Mouse (Mus musculus) E14TG2a.4 (cell line): Measurements from ENCODE around the gene Fbxo30.

ENCODE experiments used
- CTCF ChIP-seq: conservative IDR thresholded peaks from 2 replicates; pipeline ENCODE4 v1.5.1; 2014; ENCODE audit warnings: low read length
- POU5F1 ChIP-seq: IDR thresholded peaks from 2 replicates; pipeline ENCODE4 v1.6.1; 2014; ENCODE audit warnings: low read length, borderline replicate concordance

- TF ChIP-seq CTCF, result no peak
- no peak for TF ChIP-seq POU5F1
Measured at GRCm38 (mm10) chr10:11250247-11250997, 30.7 kb upstream of the Fbxo30 start.
